Mouse (Mus musculus): ENCODE data around the gene Syndig1l.

DNA sequence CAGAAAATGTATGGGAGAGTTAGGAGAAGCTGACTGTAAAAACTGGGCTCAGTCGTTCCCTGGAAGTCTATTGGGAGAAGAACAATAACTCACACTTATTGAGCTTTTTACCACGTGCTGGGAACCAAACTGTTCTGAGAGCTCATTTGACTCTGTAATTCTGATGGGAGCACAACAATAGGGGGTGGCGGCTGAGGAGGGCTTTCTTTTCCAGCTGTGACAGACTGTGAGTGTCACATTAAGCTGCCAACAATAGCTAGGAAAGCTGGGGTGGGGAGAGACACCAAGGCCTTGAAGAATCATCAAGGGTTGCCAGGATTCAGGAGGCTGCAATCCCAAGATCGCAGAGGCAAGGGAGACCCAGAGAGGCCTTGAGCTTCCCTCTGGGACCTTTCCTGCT is 12.5 kb downstream of the Syndig1l start:
- TF ChIP-seq EP300 (IDR thresholded peaks at IDR 0.05; ENCODE audit: low read depth) = no peak
- TF ChIP-seq CTCF (IDR thresholded peaks at IDR 0.05; ENCODE audit: low read depth) = no peak
